Mouse (Mus musculus) B cell, adult 2 months (primary cell): ENCODE measurements around the gene Sytl1.

Experiments
- DNase-seq, 2 experiments: peaks; one replicate each; pipeline ENCODE4 v3.0.0; 2022

Sytl1 gene

GRCm38 (mm10) chr4:133243538-133243937 is 19.4 kb downstream of the Sytl1 start:
- no peak for DNase-seq

- DNase-seq, result no peak
Observed at GRCm38 (mm10) chr4:133242710-133243109, 20.2 kb downstream of the Sytl1 start.

- no peak for DNase-seq
Observed at GRCm38 (mm10) chr4:133241910-133242309, 21.0 kb downstream of the Sytl1 start.

DNA sequence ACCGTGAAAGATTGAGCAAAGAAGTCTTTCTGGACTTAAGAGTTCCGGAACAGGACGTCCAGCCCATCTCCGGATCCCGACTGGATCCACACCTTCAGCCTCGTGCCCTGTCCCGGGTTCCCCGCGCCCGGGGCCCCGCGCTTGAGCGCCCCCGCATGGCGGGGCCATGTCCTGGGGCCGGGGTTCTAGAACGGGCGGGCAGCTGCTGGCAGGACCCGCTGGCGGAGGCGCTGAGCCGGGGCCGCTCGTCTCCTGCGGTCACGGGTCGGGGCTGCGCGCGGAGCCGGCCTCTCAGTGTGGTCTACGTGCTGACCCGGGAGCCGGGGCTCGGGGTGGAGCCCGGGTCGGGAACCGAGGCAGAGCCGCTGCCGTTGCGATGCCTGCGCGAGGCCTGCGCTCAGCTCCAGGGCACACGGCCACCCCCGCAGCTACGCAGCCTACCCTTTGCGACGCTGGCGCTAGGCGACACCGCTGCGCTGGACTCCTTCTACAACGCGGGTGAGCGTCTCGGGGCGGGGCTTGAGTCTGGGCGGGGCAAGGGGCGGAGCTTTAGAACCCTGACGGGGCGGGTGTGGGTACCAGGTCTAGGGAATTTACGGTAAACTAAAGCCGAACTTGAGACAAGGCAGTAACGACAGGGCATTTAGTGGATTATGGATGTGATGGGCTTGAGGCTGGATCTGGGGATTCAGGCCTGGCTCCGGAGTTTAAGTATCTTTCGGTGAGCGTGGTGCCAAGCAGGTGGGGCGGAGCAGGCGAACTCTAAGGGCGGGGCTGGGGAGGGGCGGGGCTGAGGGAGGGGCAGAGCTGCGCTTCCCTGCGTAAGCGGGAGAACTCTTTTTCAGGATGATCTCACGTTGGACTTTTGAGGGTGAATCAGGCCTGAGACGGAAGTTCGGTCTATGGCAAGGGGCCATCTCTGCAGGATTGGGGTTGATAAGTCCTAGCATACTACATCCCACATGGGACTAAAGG is 21.7 kb downstream of the Sytl1 start:
- DNase-seq, result peak; percentile 92 to 93

GRCm38 (mm10) chr4:133240490-133240921 is 22.4 kb downstream of the Sytl1 start, which contains the start of gene Map3k6:
Gene Map3k6, plus strand, starts transcription at chr4:133240818.
- peak in 1 of 2 experiments; percentile 17 for DNase-seq

DNA sequence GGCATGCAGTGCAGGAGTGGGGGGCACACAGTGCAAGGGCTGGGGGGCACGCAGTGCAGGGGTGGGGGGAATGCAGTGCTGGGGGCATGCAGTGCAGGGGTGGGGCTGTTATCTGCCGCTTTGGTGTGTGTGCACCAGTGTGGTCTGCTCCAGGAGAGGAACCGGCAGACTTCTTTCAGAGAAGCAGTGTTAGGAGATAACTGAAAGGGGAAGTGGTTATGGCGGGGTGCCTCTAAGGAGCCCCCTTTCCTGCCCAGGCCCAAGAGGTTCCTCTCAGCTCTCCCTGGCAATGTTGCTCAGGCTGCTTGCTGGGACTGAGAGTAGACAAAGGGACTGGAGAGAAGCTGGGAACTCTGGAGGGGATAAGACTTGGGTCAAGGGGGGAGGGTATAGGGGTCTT is 25.0 kb downstream of the Sytl1 start:
- DNase-seq, result peak; percentile 68 to 72

- no peak for DNase-seq
Observed at GRCm38 (mm10) chr4:133235415-133235814, 27.5 kb downstream of the Sytl1 start.

- DNase-seq, result no peak
Observed at GRCm38 (mm10) chr4:133234771-133235170, 28.1 kb downstream of the Sytl1 start.

DNA sequence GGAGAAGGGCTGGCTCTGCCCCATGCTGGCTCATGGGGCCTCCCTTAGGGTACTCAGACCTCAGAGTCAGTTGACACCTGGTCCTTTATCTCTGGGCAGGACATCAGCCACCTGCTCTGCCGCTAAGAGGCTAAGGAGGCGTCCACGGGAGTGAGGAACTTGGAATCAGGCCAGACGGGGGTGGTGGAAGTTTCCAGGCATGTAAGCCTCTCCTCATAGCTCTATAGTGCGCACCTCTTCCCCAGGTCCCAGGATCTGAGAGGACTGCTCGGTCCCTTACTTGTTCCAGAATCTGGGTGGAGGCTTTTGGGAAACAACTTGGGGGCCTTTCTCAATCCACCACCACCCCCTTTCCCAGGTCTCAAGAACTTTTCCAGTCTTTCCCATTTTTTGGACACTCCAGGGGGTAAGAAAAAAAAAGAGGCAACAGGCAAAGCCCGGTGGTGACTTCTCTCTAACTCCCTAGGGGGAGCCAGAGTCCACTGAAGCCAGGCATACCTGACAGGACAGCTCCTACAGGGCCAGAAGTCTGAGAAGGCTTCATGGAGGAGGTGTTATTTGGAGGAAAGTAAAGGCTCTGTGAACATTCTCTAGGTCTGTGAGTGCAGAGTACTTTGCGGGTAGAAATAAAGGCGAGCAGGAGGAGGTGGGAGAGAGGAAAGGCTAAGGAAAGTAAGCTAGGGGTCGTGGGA is 29.5 kb downstream of the Sytl1 start:
- peak; percentile 48 to 57 for DNase-seq

- DNase-seq, result no peak
Observed at GRCm38 (mm10) chr4:133229582-133229981, 33.3 kb downstream of the Sytl1 start.

GRCm38 (mm10) chr4:133227636-133228035 is 35.3 kb downstream of the Sytl1 start:
- DNase-seq, result no peak

- DNase-seq, result no peak
Observed at GRCm38 (mm10) chr4:133226073-133226472, 36.8 kb downstream of the Sytl1 start.

GRCm38 (mm10) chr4:133223875-133224274 is 39.0 kb downstream of the Sytl1 start:
- no peak for DNase-seq

GRCm38 (mm10) chr4:133221701-133222100 is 41.2 kb downstream of the Sytl1 start:
- DNase-seq, result no peak

DNA sequence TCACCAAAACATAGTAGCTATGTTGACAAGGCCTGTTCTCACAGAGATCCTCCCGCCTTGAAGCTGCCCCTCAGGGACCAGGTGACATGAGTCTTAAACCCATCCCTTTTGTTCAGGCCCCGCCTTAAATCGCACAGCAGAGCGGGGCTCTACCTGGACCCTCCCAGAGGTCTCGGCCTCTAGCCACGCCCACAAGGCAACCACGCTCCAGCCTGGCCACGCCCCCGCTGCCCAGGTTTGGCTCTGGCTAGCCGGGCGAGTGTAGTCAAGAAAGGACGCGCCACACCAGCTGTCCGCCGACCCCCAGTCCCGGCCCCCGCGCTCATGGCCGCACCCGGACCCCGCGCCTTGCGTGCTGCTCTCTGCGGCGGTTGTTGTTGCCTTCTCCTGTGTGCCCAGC is 42.3 kb downstream of the Sytl1 start:
- no peak for DNase-seq

- no peak for DNase-seq
Observed at GRCm38 (mm10) chr4:133218745-133219144, 44.2 kb downstream of the Sytl1 start.

GRCm38 (mm10) chr4:133217641-133218040 is 45.3 kb downstream of the Sytl1 start:
- peak; percentile 78 to 80 for DNase-seq

DNA sequence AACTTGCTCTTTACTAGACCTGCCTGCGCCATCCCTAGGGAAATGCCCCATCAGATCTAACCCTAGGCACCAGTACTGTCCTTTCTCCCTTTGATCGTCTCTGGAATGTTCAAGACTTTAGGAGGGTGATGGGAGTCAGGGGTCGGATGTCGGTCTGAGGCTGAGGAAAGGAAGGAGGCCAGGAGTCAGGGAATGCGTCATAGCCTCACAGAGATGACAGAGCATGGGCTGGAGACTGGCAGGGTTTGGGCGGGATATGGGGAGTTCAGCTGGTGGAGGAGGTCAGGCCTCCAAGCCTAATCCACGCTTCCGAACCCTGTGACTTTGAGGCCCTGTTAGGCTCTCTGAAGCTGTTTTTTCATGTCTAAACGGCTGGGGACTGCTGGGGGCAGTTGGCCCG is 49.3 kb downstream of the Sytl1 start:
- DNase-seq, result no peak

- DNase-seq, result no peak
Observed at GRCm38 (mm10) chr4:133213268-133213590, 49.7 kb downstream of the Sytl1 start.

DNA sequence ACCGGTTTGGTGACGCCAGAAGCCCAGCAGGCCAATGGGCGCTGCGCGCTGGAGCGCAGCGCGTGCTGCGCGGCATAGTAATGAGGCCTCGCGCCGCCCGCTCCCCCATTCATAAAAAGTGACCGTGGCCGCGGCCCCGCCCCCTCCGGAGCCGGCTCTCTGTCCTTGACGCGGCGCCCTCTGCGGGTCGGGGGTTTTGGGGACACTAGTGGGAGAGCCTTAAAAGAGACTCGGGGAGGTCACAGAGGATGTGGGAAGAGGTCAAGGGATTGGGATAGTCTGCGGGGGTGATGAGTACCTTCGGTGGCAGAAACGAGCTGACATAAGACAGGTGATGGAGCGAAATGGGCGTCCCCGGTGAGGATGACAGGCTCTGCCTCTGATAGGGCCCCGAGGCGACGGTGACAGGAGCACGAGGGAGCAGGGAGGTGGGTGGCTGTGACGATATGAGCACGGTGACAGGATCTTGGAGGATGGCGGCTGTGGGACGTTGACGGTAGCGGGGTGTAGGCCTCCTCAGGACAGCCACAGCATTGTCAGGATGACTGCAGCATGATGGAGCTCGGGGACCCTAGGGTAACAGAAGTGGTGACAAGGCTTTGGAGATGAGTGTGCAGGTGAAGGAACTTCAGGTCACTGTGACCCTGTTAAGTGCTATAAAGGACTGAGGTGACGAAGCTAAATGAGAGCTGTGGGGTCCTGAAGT is 50.2 kb downstream of the Sytl1 start:
- DNase-seq, result peak; percentile 74 to 79

- peak; percentile 25 to 35 for DNase-seq
Observed at GRCm38 (mm10) chr4:133211751-133212561, 51.0 kb downstream of the Sytl1 start, which contains the start of the genes Cd164l2 and Gpr3. Gene Cd164l2, plus strand, starts transcription at chr4:133212131. Gene Gpr3, minus strand, starts transcription at chr4:133212536.

DNA sequence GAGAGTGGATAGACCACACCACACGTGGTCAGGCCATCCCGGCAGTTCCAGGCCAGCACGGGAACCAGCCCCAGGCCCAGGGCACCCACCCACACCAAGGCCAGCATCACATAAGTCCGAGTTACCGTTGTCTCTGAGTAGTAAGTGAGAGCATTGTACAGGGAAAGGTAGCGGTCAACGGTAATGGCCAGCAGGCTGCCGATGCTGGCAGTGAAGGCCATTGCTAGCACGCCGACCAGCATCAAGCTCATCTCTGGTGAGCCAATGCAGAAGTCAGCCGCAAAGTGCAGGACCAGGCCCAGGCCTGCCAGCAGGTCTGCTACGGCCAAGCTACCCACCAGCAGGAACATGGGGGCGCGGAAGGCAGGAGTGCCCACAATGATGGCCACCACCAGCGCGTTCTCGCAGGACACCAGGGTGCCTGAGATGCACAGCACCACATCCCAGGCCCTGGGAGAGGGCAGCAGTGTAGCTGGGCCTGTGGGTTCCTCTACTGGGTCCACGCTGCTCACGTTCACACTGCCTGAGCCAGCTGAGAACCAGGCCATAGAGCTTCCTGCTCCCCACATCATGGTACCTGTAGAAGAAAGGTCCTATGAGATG is 52.0 kb downstream of the Sytl1 start:
- DNase-seq, result peak in 1 of 2 experiments; percentile 6
